Mouse (Mus musculus) hindbrain, postnatal 0 days (tissue): Measurements from ENCODE around the gene Kctd3. TPM values are rescaled to one million over a fixed set of nuclear protein-coding genes. Genes with fewer than 3 reads are reported as not detected.

Experiments used
- ATAC-seq: fragments of 200-750 bp; cut with Nextera tagmentation; 2 replicates; pipeline ENCODE4 v1.8.0; 2017; ENCODE audit warnings: mild to moderate bottlenecking, moderate TSS enrichment, moderate library complexity
- DNase-seq: peaks from one replicate; pipeline ENCODE4 v3.0.0-alpha.2; 2015; ENCODE audit warnings: low spot score
- H3K27ac ChIP-seq: fragments of 300-500 bp; sonication (generic); 2 replicates; pipeline ENCODE4 v1.5.1; 2014; ENCODE audit warnings: mild to moderate bottlenecking
- H3K27me3 ChIP-seq: fragments of 300-500 bp; sonication (generic); 2 replicates; pipeline ENCODE4 v1.6.1; 2014; ENCODE audit warnings: low read length, mixed read lengths; ENCODE audit not compliant: insufficient read depth
- H3K36me3 ChIP-seq: fragments of 300-500 bp; sonication (generic); 2 replicates; pipeline ENCODE4 v1.6.1; 2014; ENCODE audit warnings: low read length, mixed read lengths; ENCODE audit not compliant: insufficient read depth
- H3K4me1 ChIP-seq: fragments of 300-500 bp; sonication (generic); 2 replicates; pipeline ENCODE4 v1.6.1; 2014; ENCODE audit warnings: antibody characterized with exemption, low read length, mixed read lengths; ENCODE audit not compliant: insufficient read depth
- H3K4me2 ChIP-seq: fragments of 300-500 bp; sonication (generic); 2 replicates; pipeline ENCODE4 v1.6.1; 2014; ENCODE audit warnings: low read depth, mild to moderate bottlenecking, low read length, moderate library complexity, mixed read lengths
- H3K4me3 ChIP-seq: fragments of 300-500 bp; sonication (generic); 2 replicates; pipeline ENCODE4 v1.5.1; 2014; ENCODE audit warnings: low read length
- H3K9ac ChIP-seq: fragments of 300-500 bp; sonication (generic); replicated peaks from 2 replicates; pipeline ENCODE4 v1.6.1; 2014; ENCODE audit warnings: mild to moderate bottlenecking, low read length, moderate library complexity, mixed read lengths
- H3K9me3 ChIP-seq: fragments of 300-500 bp; sonication (generic); 2 replicates; pipeline ENCODE4 v1.6.1; 2016; ENCODE audit warnings: low read length, mixed read lengths
- CTCF ChIP-seq: IDR thresholded peaks from 2 replicates; pipeline ENCODE4 v1.5.1; 2016; ENCODE audit warnings: antibody characterized with exemption, control low read depth, low read depth
- WGBS: fragments of 180-500 bp; shearing (Covaris S2); extraction: QIAGEN DNeasy Blood & Tissue Kit; methylation state at CpG from one replicate; pipeline ENCODE4 v1.1.7; 2014; 5-methylcytosine and 5-hydroxymethylcytosine counted together
- polyA plus RNA-seq: library from polyadenylated mRNA; unstranded; fragments of >200 nt; fragmentation: Nextera tagmentation; extraction: Ambion mirVana; gene quantifications from 2 replicates; pipeline ENCODE4 v1.2.1, GENCODE M21; 2015
- total RNA-seq: library from RNA; depleted of rRNA; stranded (reverse); fragments of >200 nt; gene quantifications from 2 replicates; pipeline ENCODE4 v1.2.3, GENCODE M21; 2014

The Kctd3 gene
- total and polyA plus RNA-seq, 2 experiments from 2014 or later, result 45.4 to 73.8 TPM

DNA sequence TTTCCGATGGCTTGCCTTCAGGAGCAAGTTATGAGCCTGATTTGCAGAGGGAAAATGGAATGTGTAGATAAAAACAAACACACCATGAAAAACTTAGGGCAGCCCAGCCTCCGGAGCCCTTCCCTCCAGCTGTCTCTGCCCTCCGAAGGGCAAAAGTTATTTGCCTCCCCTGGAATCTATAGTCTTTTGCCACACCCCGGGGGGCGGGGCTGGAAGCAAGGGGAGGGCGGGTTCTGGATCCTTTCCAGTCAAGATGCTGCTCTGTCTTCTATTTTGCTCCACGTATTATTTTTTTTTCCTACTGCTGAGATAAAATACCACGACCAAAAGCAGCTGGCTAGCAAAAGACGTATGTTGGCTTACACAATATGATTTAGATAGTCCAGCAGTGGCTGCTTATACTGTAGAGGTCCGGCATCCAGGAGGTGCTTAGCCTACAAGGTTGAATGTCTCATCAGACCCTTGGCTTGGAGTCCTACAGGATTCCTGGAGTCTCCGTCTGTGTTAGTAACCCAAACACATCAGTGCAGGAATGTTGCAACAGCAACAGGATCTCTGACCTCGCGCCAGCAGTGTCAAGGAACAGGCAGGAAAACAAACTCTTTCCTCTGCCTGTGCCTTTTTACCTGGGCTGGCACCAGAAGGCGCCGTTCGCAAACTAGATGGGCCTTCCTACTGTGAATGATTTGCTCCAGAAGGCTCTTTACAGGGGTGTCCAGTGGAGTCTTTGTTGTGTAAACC lies 5.4 kb upstream of the Kctd3 start:
- ATAC-seq (no peak), DNase-seq (no peak)
- WGBS, result 9% methylated on average over 16 of the region's 16 CpGs
- H3K27ac ChIP-seq, result no peak overlapping the region
- H3K4me3 ChIP-seq, result no peak overlapping the region
- H3K36me3 ChIP-seq, result no peaks in the 10 kb centered on the region
- no peak overlapping the region for H3K9ac ChIP-seq
- no peaks in the 10 kb centered on the region for H3K9me3 ChIP-seq
- H3K27me3 ChIP-seq, result no peaks in the 10 kb centered on the region
- no peak for TF ChIP-seq CTCF
- H3K4me2 ChIP-seq, result peak overlapping the region; percentile 30
- H3K4me1 ChIP-seq, result 0 out of 2 replicates have a peak, but pooled peaks cover 3% of the 10 kb centered on the region

DNA sequence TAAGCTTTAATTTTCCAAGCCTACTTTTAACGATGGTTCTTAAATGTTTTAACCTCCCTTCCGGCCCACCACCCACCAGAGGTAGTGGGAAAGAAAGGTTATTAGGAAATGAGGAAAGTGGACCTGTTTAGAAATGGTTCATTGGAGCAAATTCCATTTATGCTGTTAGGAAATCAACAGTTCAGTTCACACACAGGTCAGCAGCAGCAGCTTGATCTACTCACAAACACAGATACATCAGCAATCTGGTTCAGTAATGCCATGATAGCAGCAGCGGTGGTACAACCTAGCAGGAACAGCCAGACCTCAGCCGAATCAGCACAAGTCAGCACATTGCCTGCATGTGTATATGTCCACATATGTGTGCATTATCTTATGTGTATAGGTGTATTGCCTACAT lies 3.0 kb upstream of the Kctd3 start:
- TF ChIP-seq CTCF, result no peak
- no peaks in the 10 kb centered on the region for H3K9me3 ChIP-seq
- ATAC-seq (no peak), DNase-seq (no peak)
- 92% methylated on average over 4 of the region's 4 CpGs for WGBS
- peaks cover 13% of the 10 kb centered on the region for H3K4me1 ChIP-seq
- no peak overlapping the region for H3K4me2 ChIP-seq
- H3K4me3 ChIP-seq, result no peak overlapping the region
- H3K27me3 ChIP-seq, result no peaks in the 10 kb centered on the region
- no peak overlapping the region for H3K27ac ChIP-seq
- H3K36me3 ChIP-seq, result no peaks in the 10 kb centered on the region
- H3K9ac ChIP-seq, result no peak overlapping the region

DNA sequence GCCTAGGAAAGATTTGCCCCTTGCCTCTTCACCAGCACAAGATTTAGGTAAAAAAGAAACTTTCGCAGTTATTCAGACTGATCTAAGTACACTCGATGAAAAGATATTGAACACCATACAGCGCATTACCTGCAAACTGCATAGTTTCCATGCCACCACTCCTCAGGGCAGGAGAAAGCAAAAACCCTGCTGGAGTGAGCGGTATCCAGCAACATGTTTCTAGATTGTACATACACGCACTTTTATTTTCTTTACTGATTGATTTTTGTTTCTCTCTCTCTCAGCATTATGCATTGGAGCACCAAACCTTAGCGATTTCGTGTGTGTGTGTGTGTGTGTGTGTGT lies 311 bp upstream of the Kctd3 start:
- no peaks in the 10 kb centered on the region for H3K9me3 ChIP-seq
- peak overlapping the region; percentile 49 for H3K4me2 ChIP-seq
- no peak for DNase-seq
- peak overlapping the region; percentile 97 for H3K4me3 ChIP-seq
- 45% methylated on average over 7 of the region's 7 CpGs for WGBS
- H3K4me1 ChIP-seq, result peaks cover 10% of the 10 kb centered on the region
- H3K27ac ChIP-seq, result peak overlapping the region; percentile 79; the same call in 1 of the 2 replicates
- peak; percentile 72 for ATAC-seq
- no peak for TF ChIP-seq CTCF
- no peaks in the 10 kb centered on the region for H3K27me3 ChIP-seq
- H3K36me3 ChIP-seq, result no peaks in the 10 kb centered on the region
- no peak overlapping the region for H3K9ac ChIP-seq

DNA sequence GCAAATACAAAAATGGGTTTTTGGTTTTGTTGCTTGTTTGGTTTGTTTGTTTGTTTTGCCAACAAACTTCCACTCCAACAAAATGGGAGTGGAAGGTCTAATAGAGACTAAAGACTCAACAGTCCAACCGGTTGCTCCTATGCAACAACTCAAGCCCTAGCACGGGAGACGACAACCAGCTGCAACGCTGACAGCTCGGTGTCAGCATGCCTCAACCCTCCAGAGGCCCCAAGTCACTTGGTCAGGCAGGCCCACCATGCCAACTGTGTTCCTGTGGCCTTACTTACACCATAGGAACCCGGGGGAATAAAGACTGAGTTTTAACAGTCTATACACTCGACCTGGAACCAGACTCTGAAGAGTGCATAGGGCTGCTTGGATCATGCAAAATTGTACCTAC lies 815 bp downstream of the Kctd3 start:
- Histone ChIP-seq H3K36me3 (no peaks in the 10 kb centered on the region), H3K4me3 (peak overlapping the region; percentile 97), H3K9ac (peak overlapping the region; percentile 98), H3K4me2 (peak overlapping the region; percentile 93), H3K27me3 (no peaks in the 10 kb centered on the region), H3K9me3 (no peaks in the 10 kb centered on the region), H3K4me1 (peaks cover 10% of the 10 kb centered on the region), H3K27ac (peak overlapping the region; percentile 79; the same call in 1 of the 2 replicates)
- ATAC-seq (no peak; the same call in none of the 2 replicates), DNase-seq (no peak)
- 1% methylated on average over 7 of the region's 7 CpGs for WGBS
- no peak for TF ChIP-seq CTCF

DNA sequence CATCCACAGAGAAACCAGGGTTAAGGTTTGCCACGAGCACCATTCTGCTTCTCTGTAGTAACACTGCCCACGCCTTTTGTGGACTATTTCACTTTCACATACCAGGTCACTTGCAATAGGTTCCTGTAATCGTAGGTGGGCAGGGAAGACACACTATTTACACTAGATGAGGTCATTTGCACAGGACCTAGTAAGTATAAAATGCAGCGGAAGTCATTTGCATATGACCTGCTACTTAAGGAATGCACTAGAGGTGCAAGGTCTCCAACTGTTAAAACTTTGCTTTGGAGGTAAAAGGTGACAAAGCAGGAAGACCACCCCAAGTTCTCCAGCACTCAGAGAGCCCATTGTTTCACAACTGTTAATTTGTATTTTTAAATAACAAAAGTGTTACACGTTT lies 1.4 kb downstream of the Kctd3 start:
- no peak for ATAC-seq
- no peak for DNase-seq
- WGBS, result 62% methylated on average over 5 of the region's 5 CpGs
- peak overlapping the region; percentile 97; the same call in 1 of the 2 replicates for H3K4me3 ChIP-seq
- H3K36me3 ChIP-seq, result no peaks in the 10 kb centered on the region
- TF ChIP-seq CTCF, result no peak
- peaks cover 10% of the 10 kb centered on the region for H3K4me1 ChIP-seq
- H3K27ac ChIP-seq, result no peak overlapping the region
- H3K9ac ChIP-seq, result no peak overlapping the region
- H3K4me2 ChIP-seq, result peak overlapping the region; percentile 93
- H3K27me3 ChIP-seq, result no peaks in the 10 kb centered on the region
- H3K9me3 ChIP-seq, result no peaks in the 10 kb centered on the region

DNA sequence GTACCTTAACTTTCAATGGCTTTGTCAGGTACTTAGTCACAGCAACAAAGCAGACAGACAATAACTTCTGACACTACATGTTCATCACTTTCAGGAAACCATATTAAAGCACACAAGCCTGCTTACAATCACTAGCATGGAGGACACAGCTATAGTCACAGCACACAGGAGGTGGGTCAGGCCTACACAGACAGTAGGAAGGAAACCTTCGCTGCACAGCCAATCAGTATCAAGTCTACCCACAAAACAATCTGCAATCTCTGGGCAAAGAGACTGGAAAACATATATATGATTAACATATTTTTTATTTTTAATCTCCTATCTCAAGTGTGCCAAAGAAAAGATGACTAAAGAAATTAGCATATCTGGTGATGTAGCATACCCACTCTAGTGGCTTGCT lies 2.9 kb downstream of the Kctd3 start:
- Histone ChIP-seq H3K9ac (no peak overlapping the region), H3K4me3 (no peak overlapping the region)
- TF ChIP-seq CTCF, result no peak

DNA sequence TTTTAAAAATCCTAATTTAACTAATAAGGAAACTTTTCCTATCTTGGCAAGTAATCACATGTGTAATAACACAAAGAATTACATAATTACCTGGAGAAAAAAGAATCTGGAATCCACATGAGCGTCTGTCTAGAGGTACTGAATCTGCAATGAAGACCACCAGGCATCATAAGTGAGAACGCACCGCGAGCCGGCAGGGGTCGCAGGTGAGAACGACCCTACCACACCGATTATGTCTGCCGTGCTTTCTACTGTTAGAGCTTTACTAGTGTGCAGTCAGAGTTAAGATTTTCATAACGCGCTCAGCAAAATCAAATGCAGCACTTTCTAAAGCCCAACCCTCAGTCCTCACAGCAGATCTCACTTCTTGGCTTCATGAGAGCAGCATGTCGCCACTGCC lies 5.8 kb downstream of the Kctd3 start:
- Histone ChIP-seq H3K4me3 (no peak overlapping the region), H3K9ac (no peak overlapping the region), H3K4me1 (peaks cover 7% of the 10 kb centered on the region), H3K27ac (no peak overlapping the region), H3K9me3 (no peaks in the 10 kb centered on the region), H3K27me3 (no peaks in the 10 kb centered on the region), H3K36me3 (peaks cover 23% of the 10 kb centered on the region), H3K4me2 (no peak overlapping the region)
- DNase-seq (no peak), ATAC-seq (no peak)
- whole genome bisulfite sequencing, result 93% methylated on average over 12 of the region's 12 CpGs
- no peak for TF ChIP-seq CTCF

More for the DNA sequence above, 2.9 kb downstream of the Kctd3 start:
- ATAC-seq, result no peak
- 97% methylated on average over 1 of the region's 1 CpGs for WGBS
- no peak for DNase-seq
- Histone ChIP-seq H3K36me3 (peaks cover 4% of the 10 kb centered on the region), H3K4me1 (peaks cover 10% of the 10 kb centered on the region), H3K27ac (no peak overlapping the region), H3K9me3 (no peaks in the 10 kb centered on the region), H3K27me3 (no peaks in the 10 kb centered on the region), H3K4me2 (no peak overlapping the region)
